Mouse (Mus musculus): ENCODE measurements around the gene Slc1a1.

The Slc1a1 gene

DNA sequence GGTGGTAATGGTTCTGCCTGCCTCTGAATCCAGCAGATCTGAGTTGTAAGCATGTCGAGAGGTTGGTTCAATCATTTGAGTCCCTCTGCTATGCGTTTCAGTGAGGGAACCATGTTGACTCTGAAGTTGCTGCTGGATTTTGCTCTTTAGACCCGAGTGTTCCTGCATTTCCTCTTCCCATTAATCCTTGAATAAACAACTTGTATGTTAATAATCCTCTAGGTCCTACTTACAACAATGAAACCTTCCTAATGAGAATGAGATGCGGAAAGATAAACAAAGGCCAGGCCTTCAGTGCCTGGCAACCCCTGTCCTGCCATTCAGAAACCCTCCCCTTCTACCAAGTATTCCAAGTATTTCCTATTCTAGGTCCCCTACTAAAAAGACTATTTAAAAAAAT, 81.6 kb downstream of the Slc1a1 start:
- no peak for DNase-seq (ENCODE audit: low read depth, low spot score)

DNA sequence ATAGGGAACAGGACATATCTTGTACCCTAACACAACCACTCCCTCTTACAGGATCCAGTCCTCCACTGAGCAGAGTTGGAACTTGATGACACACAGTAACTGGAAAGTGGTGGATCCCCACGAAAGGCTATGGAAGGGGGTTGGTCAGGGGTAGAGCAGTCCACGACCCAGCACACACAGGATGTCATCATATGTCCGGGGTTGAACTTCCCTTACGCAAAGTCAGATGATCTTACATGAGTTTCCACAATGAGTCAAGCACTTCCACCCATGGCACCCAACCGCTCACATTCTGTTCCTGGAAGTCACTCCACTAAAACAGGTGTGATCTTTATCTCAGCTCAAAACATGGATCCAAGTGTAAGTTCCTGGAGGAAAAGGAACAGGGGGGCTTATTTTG, 83.0 kb downstream of the Slc1a1 start:
- no peak for DNase-seq (ENCODE audit: low read depth, low spot score)

DNA sequence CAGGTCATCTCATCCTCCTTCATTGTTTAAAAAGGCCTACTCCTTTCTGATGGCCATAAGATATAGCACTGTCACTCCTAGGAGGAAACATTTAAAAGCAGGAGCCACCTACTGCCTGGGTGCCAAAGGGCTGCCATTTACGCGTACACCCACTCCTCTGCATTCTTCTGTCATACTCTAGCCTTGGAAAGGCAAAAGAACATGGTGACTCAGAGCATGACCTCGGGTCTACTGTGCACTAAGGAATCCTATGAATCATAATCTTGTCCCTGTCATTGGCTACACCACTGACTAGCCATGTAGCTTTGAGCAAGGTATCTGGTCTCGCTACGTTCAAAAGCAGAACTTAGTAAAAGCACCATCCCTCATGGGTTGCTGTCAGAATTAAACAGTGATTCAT, 91.5 kb downstream of the Slc1a1 start:
- DNase-seq (ENCODE audit: low read depth, low spot score), result no peak

- no peak for DNase-seq (ENCODE audit: low read depth, low spot score)
These were observed 92.5 kb downstream of the Slc1a1 start for GRCm38 (mm10) chr19:28927396-28927795.

- no peak for DNase-seq (ENCODE audit: low read depth, low spot score)
These were observed 94.2 kb downstream of the Slc1a1 start for GRCm38 (mm10) chr19:28929034-28929433.

- no peak for DNase-seq (ENCODE audit: low read depth, low spot score)
These were observed 100.0 kb downstream of the Slc1a1 start for GRCm38 (mm10) chr19:28934897-28935296.

- no peak for DNase-seq (ENCODE audit: low read depth, low spot score)
These were observed 105.5 kb downstream of the Slc1a1 start for GRCm38 (mm10) chr19:28940135-28940874.

DNA sequence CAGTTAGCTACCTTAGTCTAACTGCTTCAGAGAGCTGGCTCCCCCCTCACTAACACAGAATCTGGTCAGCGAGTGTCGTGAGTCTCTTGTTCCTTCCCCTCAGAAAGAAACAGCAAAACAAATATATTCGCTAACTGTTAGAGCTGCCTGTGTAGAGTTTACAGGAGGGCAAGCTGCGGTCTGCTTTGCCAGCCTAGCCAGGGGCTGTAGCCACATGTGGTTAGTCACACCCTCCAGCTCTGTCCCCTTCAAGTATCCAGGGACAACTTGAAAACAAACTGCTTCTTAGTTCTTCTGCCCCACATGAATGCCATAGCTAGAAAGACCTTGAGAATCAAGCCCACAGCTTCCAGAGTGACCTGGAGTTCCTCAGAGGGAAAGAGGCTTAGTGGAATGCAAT, 106.4 kb downstream of the Slc1a1 start:
- no peak for DNase-seq (ENCODE audit: low read depth, low spot score)

DNA sequence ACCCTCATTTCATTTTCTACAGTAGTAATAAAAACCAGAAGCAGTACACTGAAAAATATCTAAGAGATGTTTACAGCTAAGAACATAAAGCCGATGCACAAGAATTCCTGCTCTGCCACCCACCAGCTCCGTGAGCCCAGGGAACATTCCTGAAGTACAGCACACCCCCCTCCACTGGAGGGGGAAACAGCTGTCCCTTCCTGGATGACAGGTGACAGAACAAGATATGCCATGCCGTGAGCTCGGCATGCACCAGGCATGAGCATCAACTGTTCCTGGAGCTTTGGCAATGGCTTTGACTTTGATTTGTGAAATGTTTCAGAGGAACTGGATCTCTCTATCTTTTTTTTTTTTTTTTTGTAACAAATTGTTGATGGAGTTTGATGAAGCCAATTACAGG, 111.9 kb downstream of the Slc1a1 start:
- no peak for DNase-seq (ENCODE audit: low read depth, low spot score)

DNA sequence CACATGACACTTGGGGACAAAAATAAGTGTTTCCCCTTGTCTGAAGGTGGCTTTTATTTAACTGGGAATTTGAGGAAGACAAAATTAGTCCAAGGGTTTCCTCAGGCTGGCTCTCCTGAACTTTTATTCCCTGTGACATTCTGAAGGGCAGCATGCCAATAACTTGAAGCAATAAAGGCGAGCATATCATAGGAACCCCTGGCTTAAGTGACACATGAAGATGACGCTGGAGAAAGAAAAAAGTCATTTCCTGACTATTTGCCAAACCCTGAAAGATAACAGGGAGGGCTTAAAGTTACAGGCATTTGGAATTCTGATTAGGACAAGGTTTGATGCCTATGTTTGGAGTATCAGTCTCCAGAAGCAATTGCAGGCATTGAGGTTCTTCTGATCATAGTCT, 112.5 kb downstream of the Slc1a1 start:
- no peak for DNase-seq (ENCODE audit: low read depth, low spot score)

DNA sequence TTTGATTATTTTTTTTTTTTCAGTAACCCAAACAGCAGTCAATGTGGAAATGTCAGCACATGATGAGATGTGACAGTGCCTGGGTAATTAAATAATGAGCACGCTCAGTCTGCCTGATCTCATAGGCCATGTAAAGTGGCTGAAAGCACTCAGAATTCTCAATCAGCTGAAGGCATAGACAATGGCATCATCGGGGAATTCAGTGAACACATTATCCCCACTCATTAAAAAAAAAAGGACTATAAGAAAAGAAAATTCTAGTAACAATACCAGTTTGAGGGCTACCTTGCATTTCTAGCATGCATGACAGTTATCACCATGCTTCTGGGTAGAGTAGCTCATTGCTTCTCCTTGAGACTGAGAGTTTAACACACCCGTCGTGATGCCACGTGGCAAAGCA, 116.4 kb downstream of the Slc1a1 start:
- DNase-seq (ENCODE audit: low read depth, low spot score), result no peak

DNA sequence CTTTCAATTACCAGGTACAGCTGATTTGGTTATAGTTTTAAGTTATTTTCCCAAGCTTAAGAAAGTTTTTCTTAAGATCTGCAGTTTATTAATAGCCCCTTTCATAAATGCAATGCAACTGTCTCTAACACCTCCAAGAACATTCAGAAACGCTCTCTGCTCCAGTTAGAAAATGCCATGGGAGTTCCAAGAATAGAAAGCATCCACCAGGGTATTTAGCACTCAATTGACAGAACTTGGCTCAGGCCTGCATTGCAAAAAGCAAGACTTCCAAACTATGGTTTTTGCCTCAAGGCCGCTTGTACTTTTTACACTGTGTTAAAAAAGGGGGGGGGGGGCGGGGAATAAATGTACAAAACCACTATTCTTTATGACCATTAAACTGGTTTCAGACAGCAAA, 128.3 kb downstream of the Slc1a1 start:
- no peak for DNase-seq (ENCODE audit: low read depth, low spot score)

DNA sequence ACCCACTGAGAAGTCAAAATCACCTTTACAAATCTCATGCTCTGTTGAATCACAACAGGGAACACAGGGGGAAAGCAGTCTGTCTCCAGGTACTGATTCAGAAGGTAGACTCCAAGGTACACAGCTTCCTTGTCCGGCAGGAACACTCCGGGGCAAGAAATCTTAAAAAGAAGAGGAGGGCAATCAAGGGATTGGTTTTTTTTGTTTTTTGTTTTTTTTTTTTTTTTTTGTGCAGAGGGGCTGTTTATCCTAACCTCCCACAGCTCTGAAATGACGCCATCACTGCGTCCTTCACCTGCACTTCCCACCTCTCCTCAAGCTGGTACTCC, 128.6 kb downstream of the Slc1a1 start:
- no peak for DNase-seq (ENCODE audit: low read depth, low spot score)
